Mouse (Mus musculus): ENCODE measurements around the gene Prkci. TPM values are rescaled to one million over a fixed set of nuclear protein-coding genes. Genes with fewer than 3 reads are reported as not detected.

Prkci gene
- polyA plus RNA-seq, 2 experiments = 45.3 to 45.5 TPM

DNA sequence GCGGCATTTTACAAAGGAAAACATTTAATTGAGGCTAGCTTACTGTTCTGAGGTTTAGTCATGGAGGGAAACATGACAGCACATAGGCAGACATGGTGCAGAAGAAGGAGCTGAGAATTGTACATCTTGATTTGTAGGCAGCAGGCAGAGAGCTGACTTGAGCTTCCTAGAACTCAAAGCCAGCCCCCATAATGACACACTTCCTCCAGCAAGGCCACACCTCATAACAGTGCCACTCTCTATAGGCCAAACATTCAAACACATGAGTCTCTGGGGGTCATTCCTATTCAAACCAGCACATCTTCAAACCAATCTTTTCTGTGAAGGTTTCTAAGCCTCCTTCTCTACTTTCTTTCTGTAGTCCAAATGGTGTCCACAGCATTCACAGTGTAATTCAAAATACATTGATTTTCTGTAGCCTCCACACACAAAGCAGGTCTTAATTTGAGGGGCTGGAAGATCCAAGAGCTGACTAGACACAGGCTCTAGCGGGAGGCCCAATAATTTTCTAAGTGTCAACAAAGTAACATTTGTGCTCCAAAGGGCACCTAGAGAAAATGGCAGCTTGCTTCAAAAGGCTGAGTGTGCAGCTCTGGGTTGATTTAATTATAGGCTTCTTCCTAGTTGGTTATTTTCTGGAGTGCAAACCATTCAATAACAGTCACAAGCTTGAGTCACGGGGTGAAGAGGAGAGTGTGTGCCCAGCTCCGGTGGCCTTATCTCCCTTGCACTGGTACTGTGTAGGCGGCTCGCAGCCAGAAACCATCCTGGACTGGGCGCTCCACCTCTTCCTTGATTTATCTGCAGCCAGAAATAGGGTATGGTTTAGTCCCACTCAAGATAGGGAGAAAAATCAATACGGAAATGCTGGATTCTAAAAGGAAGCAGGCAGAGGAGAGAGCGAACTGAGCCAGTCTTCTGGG, 7.9 kb upstream of the Prkci start:
- Histone ChIP-seq H3K27ac (replicated peaks; ENCODE audit: low read depth, low read length) (no peak overlapping the region), H3K4me1 (ENCODE audit: control insufficient read depth, insufficient read depth, low read length) (peaks cover 6% of the 10 kb centered on the region), H3K9me3 (ENCODE audit: control insufficient read depth, low read length) (no peaks in the 10 kb centered on the region), H3K4me2 (replicated peaks; ENCODE audit: low read depth, low read length, severe bottlenecking) (no peak overlapping the region), H3K27me3 (ENCODE audit: control insufficient read depth, insufficient read depth, low read length) (no peaks in the 10 kb centered on the region), H3K36me3 (ENCODE audit: control insufficient read depth, insufficient read depth, low read length) (no peaks in the 10 kb centered on the region), H3K9ac (ENCODE audit: low read depth, low read length, severe bottlenecking) (no peak overlapping the region), H3K4me3 (replicated peaks; ENCODE audit: low read length) (no peak overlapping the region)
- 90% methylated on average over 9 of the region's 9 CpGs for WGBS
- ATAC-seq (ENCODE audit: low FRiP score, low read depth) (no peak), DNase-seq (ENCODE audit: low spot score) (no peak)
- no peak for TF ChIP-seq POLR2A (IDR thresholded peaks at IDR 0.05; ENCODE audit: borderline replicate concordance, extremely low read depth, insufficient read depth, insufficient read length)

DNA sequence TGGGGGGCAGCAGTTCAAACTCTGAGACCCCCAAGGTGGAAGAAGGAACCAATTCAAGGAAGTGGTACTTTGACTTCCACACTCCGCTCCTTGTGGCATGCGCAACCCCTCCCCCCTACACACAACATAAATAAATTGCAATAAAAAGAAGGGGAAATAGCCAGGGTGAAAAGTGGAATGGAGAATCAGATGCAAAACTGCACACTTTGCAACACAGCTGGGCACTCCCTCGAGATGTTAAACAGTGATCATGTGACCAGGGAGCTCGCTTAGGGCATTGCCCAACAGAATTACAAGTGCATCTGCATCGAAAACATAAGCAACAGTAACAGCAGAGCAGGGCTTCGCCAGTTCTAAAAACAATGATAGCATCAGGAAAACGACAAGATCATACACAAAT, 3.4 kb upstream of the Prkci start:
- 74% methylated on average over 7 of the region's 7 CpGs for WGBS
- Histone ChIP-seq H3K27me3 (ENCODE audit: control insufficient read depth, insufficient read depth, low read length) (no peaks in the 10 kb centered on the region), H3K27ac (replicated peaks; ENCODE audit: low read depth, low read length) (no peak overlapping the region), H3K36me3 (ENCODE audit: control insufficient read depth, insufficient read depth, low read length) (no peaks in the 10 kb centered on the region), H3K9ac (ENCODE audit: low read depth, low read length, severe bottlenecking) (no peak overlapping the region), H3K9me3 (ENCODE audit: control insufficient read depth, low read length) (no peaks in the 10 kb centered on the region), H3K4me3 (replicated peaks; ENCODE audit: low read length) (no peak overlapping the region), H3K4me1 (ENCODE audit: control insufficient read depth, insufficient read depth, low read length) (peaks cover 7% of the 10 kb centered on the region), H3K4me2 (replicated peaks; ENCODE audit: low read depth, low read length, severe bottlenecking) (no peak overlapping the region)
- no peak for DNase-seq (ENCODE audit: low spot score)
- TF ChIP-seq POLR2A (IDR thresholded peaks at IDR 0.05; ENCODE audit: borderline replicate concordance, extremely low read depth, insufficient read depth, insufficient read length) = no peak
- ATAC-seq (ENCODE audit: low FRiP score, low read depth) = no peak

DNA sequence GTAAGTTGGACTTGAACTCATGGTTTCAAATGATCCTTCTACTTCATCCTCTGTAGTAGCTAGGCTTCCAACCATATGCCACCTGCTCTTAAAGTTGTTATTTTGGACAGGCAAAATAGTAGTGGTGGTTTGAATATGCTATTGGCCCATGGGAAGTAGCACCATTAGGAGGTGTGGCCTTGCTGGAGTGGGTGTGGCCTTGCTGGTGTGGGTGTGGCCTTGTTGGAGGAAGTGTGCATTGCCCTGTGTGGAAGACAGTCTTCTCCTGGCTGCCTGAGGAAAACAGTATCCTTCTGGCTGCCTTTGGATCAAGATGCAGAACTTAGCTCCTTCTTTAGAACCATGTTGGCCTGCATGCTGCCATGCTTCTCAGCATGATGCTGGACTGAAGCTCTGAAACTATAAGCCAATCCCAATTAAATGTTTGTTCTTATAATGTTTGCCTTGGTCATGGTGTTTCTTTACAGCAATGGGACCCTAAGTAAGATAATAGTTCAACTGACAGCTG, 2.4 kb upstream of the Prkci start:
- peaks cover 10% of the 10 kb centered on the region for H3K4me1 ChIP-seq (ENCODE audit: control insufficient read depth, insufficient read depth, low read length)
- H3K27ac ChIP-seq (replicated peaks; ENCODE audit: low read depth, low read length) = no peak overlapping the region
- no peak overlapping the region for H3K4me2 ChIP-seq (replicated peaks; ENCODE audit: low read depth, low read length, severe bottlenecking)
- ATAC-seq (ENCODE audit: low FRiP score, low read depth) (no peak), DNase-seq (ENCODE audit: low spot score) (no peak)
- no peak overlapping the region for H3K9ac ChIP-seq (ENCODE audit: low read depth, low read length, severe bottlenecking)
- H3K9me3 ChIP-seq (ENCODE audit: control insufficient read depth, low read length) = no peaks in the 10 kb centered on the region
- H3K36me3 ChIP-seq (ENCODE audit: control insufficient read depth, insufficient read depth, low read length) = no peaks in the 10 kb centered on the region
- H3K4me3 ChIP-seq (replicated peaks; ENCODE audit: low read length) = no peak overlapping the region
- H3K27me3 ChIP-seq (ENCODE audit: control insufficient read depth, insufficient read depth, low read length) = no peaks in the 10 kb centered on the region
- TF ChIP-seq POLR2A (IDR thresholded peaks at IDR 0.05; ENCODE audit: borderline replicate concordance, extremely low read depth, insufficient read depth, insufficient read length) = no peak

DNA sequence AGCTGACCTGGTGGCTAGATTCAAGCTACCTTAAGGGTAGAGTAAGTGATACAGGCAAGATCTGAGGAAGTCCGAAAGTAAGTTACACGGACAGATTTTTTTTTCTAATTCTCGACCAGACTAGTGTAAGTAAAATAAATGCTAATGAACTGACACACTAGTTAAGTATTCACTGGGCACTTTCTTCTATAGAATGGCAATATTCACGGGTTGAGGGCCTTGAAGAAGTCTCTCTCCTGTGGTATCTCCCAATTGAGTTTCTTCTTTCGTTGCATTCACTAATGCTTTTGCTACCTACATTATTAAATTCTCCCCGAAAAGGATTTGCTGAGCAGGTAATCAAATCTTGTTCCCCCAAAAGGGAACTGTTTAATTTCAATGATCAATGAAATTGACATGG, 688 bp upstream of the Prkci start:
- Histone ChIP-seq H3K27ac (replicated peaks; ENCODE audit: low read depth, low read length) (0 out of 2 replicates have a peak overlapping the region, but pooled peaks have one; percentile 79), H3K27me3 (ENCODE audit: control insufficient read depth, insufficient read depth, low read length) (no peaks in the 10 kb centered on the region), H3K4me2 (replicated peaks; ENCODE audit: low read depth, low read length, severe bottlenecking) (peak overlapping the region; percentile 72), H3K4me3 (replicated peaks; ENCODE audit: low read length) (peak overlapping the region; percentile 91), H3K36me3 (ENCODE audit: control insufficient read depth, insufficient read depth, low read length) (no peaks in the 10 kb centered on the region), H3K9me3 (ENCODE audit: control insufficient read depth, low read length) (no peaks in the 10 kb centered on the region), H3K4me1 (ENCODE audit: control insufficient read depth, insufficient read depth, low read length) (peaks cover 24% of the 10 kb centered on the region), H3K9ac (ENCODE audit: low read depth, low read length, severe bottlenecking) (peak overlapping the region; percentile 85; the same call in 1 of the 2 replicates)
- 19% methylated on average over 6 of the region's 6 CpGs for WGBS
- ATAC-seq (ENCODE audit: low FRiP score, low read depth) = no peak
- no peak for TF ChIP-seq POLR2A (IDR thresholded peaks at IDR 0.05; ENCODE audit: borderline replicate concordance, extremely low read depth, insufficient read depth, insufficient read length)
- no peak for DNase-seq (ENCODE audit: low spot score)

DNA sequence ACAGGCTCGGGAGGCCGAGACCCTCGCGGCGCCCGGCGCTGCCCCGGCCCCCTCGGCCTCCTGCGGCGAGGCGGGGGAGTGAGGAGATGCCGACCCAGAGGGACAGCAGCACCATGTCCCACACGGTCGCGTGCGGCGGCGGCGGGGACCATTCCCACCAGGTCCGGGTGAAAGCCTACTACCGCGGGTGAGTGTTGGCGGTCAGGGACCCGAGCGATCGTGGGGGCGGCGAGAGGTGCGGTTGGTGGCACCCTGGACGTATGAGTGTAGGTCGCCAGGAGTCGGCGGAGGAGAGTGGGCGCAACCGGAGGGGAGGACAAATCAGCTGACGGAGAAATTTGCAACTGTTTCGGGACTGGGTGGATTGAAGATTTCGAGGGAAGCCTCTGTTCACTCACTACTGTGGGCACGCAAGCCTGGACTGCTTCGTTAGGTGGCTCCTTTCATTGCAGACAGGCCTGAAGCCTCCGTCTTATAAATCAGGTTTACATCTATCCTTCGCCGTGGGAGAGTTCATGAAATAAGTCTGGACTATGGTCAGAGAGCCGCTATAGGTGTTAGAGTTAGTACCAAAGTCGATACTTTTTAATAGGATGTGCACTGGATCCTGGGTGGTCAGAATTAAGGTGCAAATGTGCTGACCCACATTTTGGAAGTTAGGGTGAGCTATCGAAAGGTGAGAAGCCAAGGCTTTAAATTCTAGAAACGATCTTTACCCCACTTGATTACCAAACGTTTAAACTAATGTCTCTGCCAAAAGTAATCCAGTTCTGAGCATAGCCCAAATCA, 546 bp downstream of the Prkci start:
- Histone ChIP-seq H3K27ac (replicated peaks; ENCODE audit: low read depth, low read length) (peak overlapping the region; percentile 79), H3K36me3 (ENCODE audit: control insufficient read depth, insufficient read depth, low read length) (no peaks in the 10 kb centered on the region), H3K9ac (ENCODE audit: low read depth, low read length, severe bottlenecking) (peak overlapping the region; percentile 85), H3K4me2 (replicated peaks; ENCODE audit: low read depth, low read length, severe bottlenecking) (peak overlapping the region; percentile 72), H3K9me3 (ENCODE audit: control insufficient read depth, low read length) (no peaks in the 10 kb centered on the region), H3K4me3 (replicated peaks; ENCODE audit: low read length) (peak overlapping the region; percentile 91), H3K27me3 (ENCODE audit: control insufficient read depth, insufficient read depth, low read length) (no peaks in the 10 kb centered on the region), H3K4me1 (ENCODE audit: control insufficient read depth, insufficient read depth, low read length) (peaks cover 28% of the 10 kb centered on the region)
- ATAC-seq (ENCODE audit: low FRiP score, low read depth) = peak; percentile 38
- DNase-seq (ENCODE audit: low spot score) = peak; percentile 59
- TF ChIP-seq POLR2A (IDR thresholded peaks at IDR 0.05; ENCODE audit: borderline replicate concordance, extremely low read depth, insufficient read depth, insufficient read length) = no peak
- WGBS = under 1% methylated on average over 39 of the region's 49 CpGs
